Mouse (Mus musculus): ENCODE measurements at regions not wholly inside any gene's neighbourhood (a gene's known extent, or its start where the extent isn't known, plus 50 kb on each side); places are given as distances from the start of the nearest gene placed in this dataset.

DNA sequence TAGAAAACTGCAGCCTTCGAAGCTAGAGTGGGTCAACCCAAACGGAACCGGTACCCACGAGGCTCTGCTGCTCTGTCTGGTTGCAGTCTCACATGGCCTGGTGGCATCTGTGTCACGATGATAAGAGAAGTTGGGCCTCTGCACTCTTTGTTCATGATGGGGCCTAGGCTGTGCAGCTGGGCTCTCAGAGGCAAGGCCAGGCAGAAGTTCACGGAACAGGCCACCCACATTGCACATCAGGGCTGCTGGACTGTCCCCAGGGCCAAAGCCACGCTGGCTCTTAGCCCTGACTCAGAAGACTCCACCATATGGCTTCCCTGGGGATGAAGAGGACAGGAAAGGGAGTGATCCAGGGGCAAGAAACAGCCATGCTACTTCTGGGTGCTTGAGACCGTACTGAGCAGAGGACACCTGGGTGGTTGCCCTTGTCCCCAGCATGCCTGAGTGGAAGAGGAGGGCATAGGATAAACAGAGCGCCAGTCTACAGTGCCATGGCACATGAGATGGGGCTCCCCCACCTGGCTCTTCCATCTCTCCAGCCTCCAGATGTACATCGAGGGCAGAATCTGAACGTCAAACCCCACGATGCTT, 274.1 kb downstream of the Sox9 start:
- TF ChIP-seq CTCF (conservative IDR thresholded peaks at IDR 0.05; ENCODE audit: low read length) (no peak), POU5F1 (IDR thresholded peaks at IDR 0.05; ENCODE audit: borderline replicate concordance, low read length) (no peak)
